Mouse (Mus musculus) forebrain, embryonic 11.5 days (tissue): ENCODE measurements around the gene Rhoa. TPM values are rescaled to one million over a fixed set of nuclear protein-coding genes. Genes with fewer than 3 reads are reported as not detected.
A peak's percentile ranks its signal among the peaks of the same experiment; 100 is the strongest.

Source experiments
- ATAC-seq: fragments of 200-750 bp; cut with Nextera tagmentation; replicated peaks from 2 replicates; pipeline ENCODE4 v1.8.0; 2017; ENCODE audit warnings: moderate TSS enrichment; ENCODE audit not compliant: low FRiP score
- DNase-seq: peaks from one replicate; pipeline ENCODE4 v3.0.0-alpha.2; 2017; ENCODE audit warnings: low spot score
- H3K27ac ChIP-seq: fragments of 300-500 bp; sonication (generic); 2 replicates; pipeline ENCODE4 v1.5.1; 2014; ENCODE audit warnings: low read depth, low read length
- H3K27me3 ChIP-seq: fragments of 300-500 bp; sonication (generic); 2 replicates; pipeline ENCODE4 v1.6.1; 2014; ENCODE audit warnings: mild to moderate bottlenecking, low read length, mixed read lengths; ENCODE audit not compliant: control insufficient read depth, insufficient read depth
- H3K36me3 ChIP-seq: fragments of 300-500 bp; sonication (generic); 2 replicates; pipeline ENCODE4 v1.6.1; 2014; ENCODE audit warnings: mild to moderate bottlenecking, low read length, moderate library complexity, mixed read lengths; ENCODE audit not compliant: control insufficient read depth, insufficient read depth
- H3K4me1 ChIP-seq: fragments of 300-500 bp; sonication (generic); replicated peaks from 2 replicates; pipeline ENCODE4 v1.6.1; 2014; ENCODE audit warnings: low read length, mixed read lengths; ENCODE audit not compliant: control insufficient read depth, insufficient read depth
- H3K4me2 ChIP-seq: fragments of 300-500 bp; sonication (generic); 2 replicates; pipeline ENCODE4 v1.6.1; 2014; ENCODE audit warnings: low read depth, mild to moderate bottlenecking, low read length, moderate library complexity, mixed read lengths; ENCODE audit not compliant: severe bottlenecking
- H3K4me3 ChIP-seq: fragments of 300-500 bp; sonication (generic); 2 replicates; pipeline ENCODE4 v1.5.1; 2014; ENCODE audit warnings: low read depth, low read length
- H3K9ac ChIP-seq: fragments of 300-500 bp; sonication (generic); 2 replicates; pipeline ENCODE4 v1.6.1; 2014; ENCODE audit warnings: low read length
- H3K9me3 ChIP-seq: fragments of 300-500 bp; sonication (generic); 2 replicates; pipeline ENCODE4 v1.6.1; 2016; ENCODE audit warnings: low read length, mixed read lengths; ENCODE audit not compliant: control insufficient read depth
- WGBS: fragments of 180-500 bp; shearing (Covaris S2); extraction: QIAGEN DNeasy Blood & Tissue Kit; methylation state at CpG from one replicate; pipeline ENCODE4 v1.1.7; 2014; 5-methylcytosine and 5-hydroxymethylcytosine counted together
- polyA plus RNA-seq: library from polyadenylated mRNA; unstranded; fragments of >200 nt; fragmentation: Nextera tagmentation; extraction: Ambion mirVana; gene quantifications from 2 replicates; pipeline ENCODE4 v1.2.1, GENCODE M21; 2014

Gene Rhoa
- 298 and 303 TPM in 2 replicates for polyA plus RNA-seq

GRCm38 (mm10) chr9:108305629-108306520 is at the start of gene Rhoa, which contains the start of gene Tcta:
Rhoa (plus strand) TSS chr9:108306129.
Tcta (minus strand) TSS chr9:108306160.
- Histone ChIP-seq H3K4me1 (peaks cover 3% of the 10 kb centered on the region; the same call in 1 of the 2 replicates), H3K36me3 (no peaks in the 10 kb centered on the region; the same call in 1 of the 2 replicates), H3K4me3 (peak within 1 kb of the TSS; percentile 90), H3K4me2 (peak within 1 kb of the TSS; percentile 90), H3K9ac (peak within 1 kb of the TSS; percentile 94), H3K27ac (peak within 1 kb of the TSS; percentile 99), H3K27me3 (no peaks in the 10 kb centered on the region), H3K9me3 (no peaks in the 10 kb centered on the region)
- ATAC-seq (peak; percentile 96), DNase-seq (peak; percentile 98)
- under 1% methylated on average over 80 of the region's 81 CpGs for WGBS

DNA sequence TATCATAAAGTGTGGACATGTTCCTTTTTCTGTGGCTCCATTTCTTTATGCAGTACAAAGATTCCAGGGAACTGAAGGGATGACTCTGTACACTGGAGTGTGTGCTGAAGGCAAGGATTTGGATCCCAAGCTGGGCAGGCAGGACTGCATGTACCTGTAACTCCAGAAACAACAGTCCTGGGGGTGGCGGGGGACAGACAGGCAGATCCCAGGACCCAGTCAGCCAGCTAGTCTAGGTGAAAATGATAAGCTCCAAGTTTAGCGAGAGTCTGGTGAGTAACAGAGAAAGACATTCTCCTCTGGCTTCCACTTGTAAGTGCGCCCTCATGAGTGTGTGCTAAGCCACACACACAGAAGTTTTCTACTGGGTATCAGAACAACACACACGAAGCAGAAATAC is 45.4 kb upstream of the Rhoa start:
- peaks cover 13% of the 10 kb centered on the region; the same call in 1 of the 2 replicates for H3K4me1 ChIP-seq
- no peak overlapping the region for H3K4me3 ChIP-seq
- ATAC-seq (no peak), DNase-seq (no peak)
- no peaks in the 10 kb centered on the region; the same call in 1 of the 2 replicates for H3K36me3 ChIP-seq
- H3K9me3 ChIP-seq, result no peaks in the 10 kb centered on the region
- H3K27me3 ChIP-seq, result no peaks in the 10 kb centered on the region
- H3K4me2 ChIP-seq, result no peak overlapping the region
- H3K27ac ChIP-seq, result no peak overlapping the region
- no peak overlapping the region for H3K9ac ChIP-seq
- 89% methylated on average over 4 of the region's 4 CpGs for WGBS

DNA sequence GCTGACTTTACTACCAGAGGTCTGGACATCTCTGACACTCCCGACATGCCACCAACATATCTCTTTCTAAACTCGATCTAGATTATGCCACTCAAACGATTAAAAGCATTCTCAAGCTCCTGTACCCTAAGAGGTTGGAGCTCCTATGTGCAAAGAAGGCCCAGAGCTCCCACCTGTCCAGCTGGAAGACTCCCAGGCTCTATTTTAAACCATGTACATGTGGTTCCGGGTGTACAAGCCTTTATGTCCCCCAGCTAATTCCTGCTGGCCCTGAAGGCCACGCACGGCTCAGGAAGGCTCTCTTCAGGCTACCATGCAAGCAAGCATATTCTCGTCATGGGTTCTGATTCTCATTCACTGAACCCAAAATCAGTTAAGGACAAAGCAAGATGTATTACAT is 44.1 kb upstream of the Rhoa start:
- Histone ChIP-seq H3K4me2 (peak overlapping the region; percentile 62), H3K36me3 (no peaks in the 10 kb centered on the region; the same call in 1 of the 2 replicates), H3K27me3 (no peaks in the 10 kb centered on the region), H3K27ac (no peak overlapping the region), H3K9ac (0 out of 2 replicates have a peak overlapping the region, but pooled peaks have one; percentile 1), H3K9me3 (no peaks in the 10 kb centered on the region), H3K4me3 (no peak overlapping the region), H3K4me1 (peaks cover 13% of the 10 kb centered on the region; the same call in 1 of the 2 replicates)
- no peak for ATAC-seq
- DNase-seq, result no peak
- WGBS, result 80% methylated on average over 7 of the region's 7 CpGs

- no peaks in the 10 kb centered on the region for H3K36me3 ChIP-seq
- peaks cover 13% of the 10 kb centered on the region; the same call in 1 of the 2 replicates for H3K4me1 ChIP-seq
- H3K27ac ChIP-seq, result peak overlapping the region; percentile 86; the same call in 1 of the 2 replicates
- DNase-seq, result no peak
- peak overlapping the region; percentile 96 for H3K4me3 ChIP-seq
- no peak for ATAC-seq
- H3K9me3 ChIP-seq, result no peaks in the 10 kb centered on the region
- H3K4me2 ChIP-seq, result peak overlapping the region; percentile 62
- H3K27me3 ChIP-seq, result no peaks in the 10 kb centered on the region
- 45% methylated on average over 11 of the region's 11 CpGs for WGBS
- peak overlapping the region; percentile 92 for H3K9ac ChIP-seq
Measured at GRCm38 (mm10) chr9:108262494-108263049, 43.4 kb upstream of the Rhoa start.

GRCm38 (mm10) chr9:108263131-108263681 is 42.7 kb upstream of the Rhoa start:
- peak; percentile 45 for ATAC-seq
- peak overlapping the region; percentile 86 for H3K27ac ChIP-seq
- peak; percentile 73 for DNase-seq
- WGBS, result under 1% methylated on average over 61 of the region's 62 CpGs
- H3K4me1 ChIP-seq, result peaks cover 13% of the 10 kb centered on the region; the same call in 1 of the 2 replicates
- no peaks in the 10 kb centered on the region for H3K27me3 ChIP-seq
- peak overlapping the region; percentile 92 for H3K9ac ChIP-seq
- no peaks in the 10 kb centered on the region for H3K9me3 ChIP-seq
- H3K4me3 ChIP-seq, result peak overlapping the region; percentile 96
- no peaks in the 10 kb centered on the region for H3K36me3 ChIP-seq
- H3K4me2 ChIP-seq, result peak overlapping the region; percentile 62

DNA sequence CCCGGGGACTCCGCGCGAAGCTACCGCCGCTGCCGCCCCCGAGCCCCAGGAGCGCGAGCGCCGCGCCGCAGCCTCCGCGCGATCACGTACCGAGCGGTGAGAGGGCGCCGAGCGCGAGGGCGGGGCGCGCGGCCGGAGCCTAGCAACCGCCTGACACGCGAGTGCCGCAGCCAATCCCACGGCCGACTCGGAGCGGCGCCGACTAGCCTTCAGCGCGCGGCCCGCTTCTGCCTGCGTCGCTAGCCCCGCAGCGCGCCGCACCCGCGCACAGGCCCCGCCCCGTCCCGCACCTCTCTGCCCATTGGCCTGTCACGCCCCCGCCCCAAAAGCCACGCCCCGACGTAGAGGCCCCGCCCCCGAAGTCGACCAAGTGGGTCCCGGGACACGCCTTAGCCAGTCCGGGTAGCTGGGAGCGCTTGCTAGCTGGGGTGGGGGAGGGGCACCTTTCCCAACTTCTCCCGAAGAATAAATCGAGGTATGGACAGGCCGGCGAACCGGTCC is 42.2 kb upstream of the Rhoa start, which contains the start of gene Dag1:
Gene Dag1, minus strand, starts transcription at position 269 of the 501 bp plus-strand sequence.
- no peaks in the 10 kb centered on the region for H3K27me3 ChIP-seq

DNA sequence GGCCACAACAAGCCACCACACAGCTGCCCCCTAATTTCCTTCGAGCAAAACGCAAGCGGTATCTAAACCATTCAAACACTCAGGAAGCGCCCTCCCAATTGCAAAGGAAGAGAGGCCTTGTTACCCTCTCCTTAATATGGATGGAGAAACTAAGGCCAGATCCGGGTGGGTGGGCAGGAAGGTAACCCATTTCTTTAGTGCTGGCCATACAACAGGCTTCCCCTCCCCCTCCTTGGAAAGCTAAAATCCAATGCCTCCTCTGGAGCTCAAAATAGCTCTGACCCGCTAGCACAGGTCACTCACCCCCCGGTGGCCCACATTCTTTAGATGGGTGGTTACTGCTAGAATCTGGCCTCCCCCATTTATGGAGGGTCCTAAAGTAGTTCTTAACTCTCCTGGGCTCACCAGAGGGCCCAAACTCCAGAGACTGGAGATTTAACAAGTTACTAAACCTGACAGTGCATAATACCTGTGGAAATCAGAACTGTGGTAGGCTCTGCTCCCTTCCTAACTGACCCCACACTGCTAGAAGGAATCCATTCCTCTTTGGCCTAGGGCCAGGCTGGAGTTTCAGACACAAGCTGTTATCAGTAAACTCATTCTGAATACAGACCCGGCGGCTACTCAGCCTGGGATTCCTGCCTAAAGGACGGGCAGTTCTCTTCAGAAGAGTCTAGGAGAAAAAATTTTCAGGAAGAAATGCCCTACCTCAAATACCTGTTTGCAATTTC is 41.6 kb upstream of the Rhoa start:
- Histone ChIP-seq H3K27me3 (no peaks in the 10 kb centered on the region), H3K36me3 (no peaks in the 10 kb centered on the region), H3K27ac (peak overlapping the region; percentile 66), H3K4me2 (peak overlapping the region; percentile 62), H3K4me1 (peaks cover 13% of the 10 kb centered on the region; the same call in 1 of the 2 replicates), H3K9ac (peak overlapping the region; percentile 62), H3K4me3 (peak overlapping the region; percentile 96), H3K9me3 (no peaks in the 10 kb centered on the region)
- no peak for DNase-seq
- WGBS, result 16% methylated on average over 10 of the region's 10 CpGs
- ATAC-seq, result peak; percentile 1; the same call in 1 of the 2 replicates

More for the DNA sequence above, 42.2 kb upstream of the Rhoa start, which contains the start of gene Dag1:
- Histone ChIP-seq H3K4me2 (peak within 1 kb of the TSS; percentile 62), H3K36me3 (no peaks in the 10 kb centered on the region), H3K4me3 (peak within 1 kb of the TSS; percentile 96), H3K27ac (peak within 1 kb of the TSS; percentile 86), H3K4me1 (peaks cover 13% of the 10 kb centered on the region; the same call in 1 of the 2 replicates), H3K9ac (peak within 1 kb of the TSS; percentile 92), H3K9me3 (no peaks in the 10 kb centered on the region)
- WGBS, result under 1% methylated on average over 70 of the region's 71 CpGs
- DNase-seq (peak; percentile 100), ATAC-seq (peak; percentile 99)
